Mouse (Mus musculus): ENCODE data around the gene Lta. TPM values are rescaled to one million over a fixed set of nuclear protein-coding genes. Genes with fewer than 3 reads are reported as not detected.

Lta gene
- polyA plus RNA-seq, 1 experiment from 2014 or later, result not detected

DNA sequence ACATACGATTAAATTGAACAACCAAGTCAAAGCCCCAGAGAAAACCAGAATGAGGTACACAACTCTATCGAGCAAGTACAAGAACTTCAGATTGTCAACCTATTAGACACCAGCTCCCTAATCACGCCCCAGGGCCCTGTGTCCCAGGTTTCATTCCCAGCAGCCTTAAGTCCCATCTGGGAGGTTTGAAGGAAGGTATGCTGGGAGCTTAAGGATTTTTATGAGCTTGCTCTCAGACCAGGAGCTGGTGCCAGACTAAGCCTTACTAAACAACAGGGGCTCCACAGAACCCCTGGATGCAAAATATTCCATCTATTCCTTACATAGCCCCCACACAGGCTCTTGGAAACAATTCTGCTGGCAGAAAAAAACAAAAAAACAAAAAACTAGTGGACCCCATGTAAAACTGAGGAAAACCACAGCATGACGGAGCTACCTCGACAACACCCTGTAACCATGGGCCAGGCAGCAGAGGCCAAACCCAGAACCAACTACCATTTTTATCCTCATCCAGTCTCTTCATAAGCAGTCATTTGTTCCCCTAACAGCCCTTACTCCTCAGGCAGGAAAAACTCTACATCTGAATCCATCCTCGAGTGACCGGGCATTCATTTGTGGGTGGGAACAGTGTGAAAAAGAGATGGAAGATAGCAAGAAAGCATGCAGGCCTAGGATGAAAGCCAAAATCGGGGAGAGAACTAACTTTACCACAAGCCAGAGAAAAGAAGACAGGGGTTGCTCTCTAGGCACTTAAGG lies 41.6 kb downstream of the Lta start:
- 13% methylated on average over 8 of the region's 8 CpGs for WGBS (ENCODE audit: insufficient replicate concordance)
- Histone ChIP-seq H3K4me2 (peak overlapping the region; percentile 93), H3K27me3 (ENCODE audit: control insufficient read depth, insufficient read depth, low read length) (no peaks in the 10 kb centered on the region), H3K4me3 (ENCODE audit: low read depth, low read length) (peak overlapping the region; percentile 94), H3K27ac (ENCODE audit: low read depth, low read length) (peak overlapping the region; percentile 89), H3K9me3 (replicated peaks; ENCODE audit: control insufficient read depth, low read length) (no peaks in the 10 kb centered on the region), H3K9ac (ENCODE audit: low read depth, low read length) (peak overlapping the region; percentile 98), H3K4me1 (ENCODE audit: control insufficient read depth, insufficient read depth, low read length) (peaks cover 14% of the 10 kb centered on the region), H3K36me3 (ENCODE audit: control insufficient read depth, insufficient read depth, low read length) (peaks cover 34% of the 10 kb centered on the region)
- no peak for ATAC-seq (replicated peaks; ENCODE audit: insufficient number of reproducible peaks, low FRiP score, low TSS enrichment)

DNA sequence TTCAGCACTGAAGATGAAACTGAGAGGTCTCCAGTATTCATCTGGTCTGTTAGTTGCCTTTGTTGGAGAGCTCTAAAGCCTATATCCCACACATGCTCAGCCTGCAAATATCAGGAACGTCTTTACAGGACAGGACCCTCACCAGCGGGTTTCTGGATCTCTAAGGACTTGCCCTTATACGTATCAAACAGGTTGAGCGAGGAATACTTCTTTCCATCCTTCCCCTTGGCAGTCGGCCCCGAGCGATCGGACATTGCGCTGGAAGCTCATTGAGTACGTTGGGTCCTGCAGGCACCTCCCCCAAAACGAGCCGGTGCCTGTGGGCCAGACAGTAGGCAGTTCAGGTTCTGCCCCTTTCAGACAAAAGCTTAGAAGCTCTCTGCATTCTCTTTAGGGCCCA lies 42.4 kb downstream of the Lta start:
- Histone ChIP-seq H3K4me2 (peak overlapping the region; percentile 93), H3K9ac (ENCODE audit: low read depth, low read length) (peak overlapping the region; percentile 98), H3K4me3 (ENCODE audit: low read depth, low read length) (peak overlapping the region; percentile 94), H3K27me3 (ENCODE audit: control insufficient read depth, insufficient read depth, low read length) (no peaks in the 10 kb centered on the region), H3K36me3 (ENCODE audit: control insufficient read depth, insufficient read depth, low read length) (peaks cover 41% of the 10 kb centered on the region), H3K9me3 (replicated peaks; ENCODE audit: control insufficient read depth, low read length) (no peaks in the 10 kb centered on the region), H3K4me1 (ENCODE audit: control insufficient read depth, insufficient read depth, low read length) (peaks cover 14% of the 10 kb centered on the region), H3K27ac (ENCODE audit: low read depth, low read length) (no peak overlapping the region)
- 63% methylated on average over 12 of the region's 12 CpGs for WGBS (ENCODE audit: insufficient replicate concordance)
- no peak for ATAC-seq (replicated peaks; ENCODE audit: insufficient number of reproducible peaks, low FRiP score, low TSS enrichment)

DNA sequence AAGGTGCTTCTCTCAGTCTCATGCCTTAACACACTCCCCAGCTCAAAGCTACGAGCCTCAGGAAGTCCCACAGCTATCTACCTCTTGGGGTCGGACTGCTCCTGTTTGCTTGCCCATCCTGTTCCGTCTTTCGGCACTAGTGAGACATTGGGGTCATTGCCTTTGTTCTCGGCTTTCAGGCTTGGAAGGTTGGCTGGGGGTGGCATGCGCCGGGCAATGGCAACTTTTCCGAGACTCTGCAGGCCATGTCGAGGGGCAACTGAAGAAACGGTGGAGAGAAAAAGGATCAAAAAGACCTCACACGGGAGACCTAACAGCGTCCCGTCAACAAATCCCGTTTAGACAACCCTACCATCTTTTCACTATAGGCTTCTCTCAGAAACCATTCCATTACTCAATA lies 43.0 kb downstream of the Lta start:
- Histone ChIP-seq H3K4me1 (ENCODE audit: control insufficient read depth, insufficient read depth, low read length) (peaks cover 14% of the 10 kb centered on the region), H3K4me3 (ENCODE audit: low read depth, low read length) (peak overlapping the region; percentile 94), H3K36me3 (ENCODE audit: control insufficient read depth, insufficient read depth, low read length) (peaks cover 47% of the 10 kb centered on the region), H3K27ac (ENCODE audit: low read depth, low read length) (no peak overlapping the region), H3K4me2 (peak overlapping the region; percentile 93), H3K27me3 (ENCODE audit: control insufficient read depth, insufficient read depth, low read length) (no peaks in the 10 kb centered on the region), H3K9ac (ENCODE audit: low read depth, low read length) (0 out of 2 replicates have a peak overlapping the region, but pooled peaks have one; percentile 2), H3K9me3 (replicated peaks; ENCODE audit: control insufficient read depth, low read length) (no peaks in the 10 kb centered on the region)
- no peak for ATAC-seq (replicated peaks; ENCODE audit: insufficient number of reproducible peaks, low FRiP score, low TSS enrichment)
- WGBS (ENCODE audit: insufficient replicate concordance), result 74% methylated on average over 14 of the region's 14 CpGs

DNA sequence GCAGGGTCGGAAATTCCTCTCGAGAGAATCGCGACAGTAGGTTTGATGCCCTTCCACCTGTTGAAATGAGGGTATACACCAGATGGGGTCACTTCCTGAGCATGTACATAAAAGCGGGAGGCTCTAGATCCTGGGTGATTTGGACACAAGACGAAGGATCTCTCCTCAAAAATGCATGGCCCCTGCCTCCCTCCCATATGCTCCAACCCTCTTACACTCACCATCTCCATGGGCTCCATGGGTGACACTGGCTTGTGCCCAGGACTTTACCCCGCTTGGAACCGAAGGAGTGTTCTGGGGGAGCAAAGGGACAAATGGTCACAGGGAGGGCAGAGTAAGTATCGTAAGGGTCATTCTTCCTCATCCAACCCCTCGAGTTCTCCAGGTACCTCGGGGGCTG lies 43.7 kb downstream of the Lta start:
- no peak overlapping the region for H3K4me3 ChIP-seq (ENCODE audit: low read depth, low read length)

DNA sequence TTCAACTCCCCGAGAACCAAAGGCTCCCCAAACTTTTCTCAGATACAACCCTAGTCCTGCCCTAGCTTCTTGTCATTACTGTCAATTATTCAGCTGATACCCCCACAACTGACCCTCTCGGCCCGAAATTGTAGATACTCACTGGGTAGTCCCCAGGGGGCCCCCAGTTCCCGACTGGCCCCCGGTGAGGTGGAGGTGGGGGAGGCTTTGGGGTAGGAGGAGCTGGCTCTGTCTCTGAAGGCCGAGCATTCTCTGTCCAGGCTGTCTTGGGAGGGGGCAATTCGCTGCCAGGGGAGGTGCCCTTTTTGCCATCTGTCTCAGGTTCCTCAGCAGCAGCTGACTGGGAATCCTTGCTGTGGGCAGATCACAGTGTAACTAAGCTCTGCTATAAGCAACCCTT lies 45.5 kb downstream of the Lta start:
- no peak for ATAC-seq (replicated peaks; ENCODE audit: insufficient number of reproducible peaks, low FRiP score, low TSS enrichment)
- WGBS (ENCODE audit: insufficient replicate concordance), result 81% methylated on average over 7 of the region's 7 CpGs
- H3K36me3 ChIP-seq (ENCODE audit: control insufficient read depth, insufficient read depth, low read length), result peaks cover 71% of the 10 kb centered on the region
- no peaks in the 10 kb centered on the region for H3K9me3 ChIP-seq (replicated peaks; ENCODE audit: control insufficient read depth, low read length)
- no peak overlapping the region for H3K4me2 ChIP-seq
- no peak overlapping the region for H3K27ac ChIP-seq (ENCODE audit: low read depth, low read length)
- no peak overlapping the region for H3K4me3 ChIP-seq (ENCODE audit: low read depth, low read length)
- H3K27me3 ChIP-seq (ENCODE audit: control insufficient read depth, insufficient read depth, low read length), result no peaks in the 10 kb centered on the region
- no peak overlapping the region for H3K9ac ChIP-seq (ENCODE audit: low read depth, low read length)
- peaks cover 11% of the 10 kb centered on the region for H3K4me1 ChIP-seq (ENCODE audit: control insufficient read depth, insufficient read depth, low read length)

More for the DNA sequence above, 43.7 kb downstream of the Lta start:
- ATAC-seq (replicated peaks; ENCODE audit: insufficient number of reproducible peaks, low FRiP score, low TSS enrichment), result no peak
- Histone ChIP-seq H3K4me2 (peak overlapping the region; percentile 93), H3K9ac (ENCODE audit: low read depth, low read length) (0 out of 2 replicates have a peak overlapping the region, but pooled peaks have one; percentile 2), H3K4me1 (ENCODE audit: control insufficient read depth, insufficient read depth, low read length) (peaks cover 14% of the 10 kb centered on the region), H3K9me3 (replicated peaks; ENCODE audit: control insufficient read depth, low read length) (no peaks in the 10 kb centered on the region), H3K27me3 (ENCODE audit: control insufficient read depth, insufficient read depth, low read length) (no peaks in the 10 kb centered on the region), H3K27ac (ENCODE audit: low read depth, low read length) (no peak overlapping the region), H3K36me3 (ENCODE audit: control insufficient read depth, insufficient read depth, low read length) (peaks cover 54% of the 10 kb centered on the region)
- WGBS (ENCODE audit: insufficient replicate concordance), result 85% methylated on average over 11 of the region's 11 CpGs

DNA sequence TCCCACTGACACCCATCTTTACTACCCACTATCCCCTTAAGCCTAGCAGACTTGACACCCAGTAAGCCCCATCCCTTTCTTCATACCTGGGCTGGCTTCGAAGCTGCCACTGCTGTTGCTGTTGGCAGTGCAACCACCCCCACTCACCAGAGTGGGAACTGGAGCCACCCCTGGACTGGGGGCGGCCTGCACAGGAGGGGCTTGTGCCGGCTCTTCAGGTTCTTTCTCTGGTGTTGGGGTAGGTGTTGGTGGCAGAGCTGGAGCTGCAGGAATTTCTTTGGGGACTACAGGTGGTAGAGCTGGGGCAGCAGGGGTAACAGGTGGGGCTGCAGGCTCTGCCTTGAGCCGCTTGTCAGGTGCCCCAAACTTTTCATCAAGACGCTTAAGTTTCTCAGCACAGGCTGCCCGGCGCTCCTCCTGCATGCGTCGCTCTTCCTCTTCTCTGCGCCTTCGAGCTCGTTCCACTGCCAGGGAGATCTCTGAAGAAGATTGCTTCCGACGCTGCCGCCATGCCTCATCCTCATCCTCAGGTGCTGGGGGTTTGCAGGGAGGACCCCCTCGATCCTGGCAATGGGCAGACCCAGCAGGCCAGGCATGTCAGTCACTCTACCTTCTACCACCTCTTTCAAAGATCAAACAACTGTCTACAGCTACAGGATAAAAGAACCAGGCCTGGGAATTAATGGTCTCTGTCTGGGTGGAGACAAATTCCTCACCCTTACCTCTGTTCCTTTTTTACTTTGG lies 46.1 kb downstream of the Lta start:
- no peak overlapping the region for H3K4me2 ChIP-seq
- H3K9me3 ChIP-seq (replicated peaks; ENCODE audit: control insufficient read depth, low read length), result no peaks in the 10 kb centered on the region
- peaks cover 11% of the 10 kb centered on the region for H3K4me1 ChIP-seq (ENCODE audit: control insufficient read depth, insufficient read depth, low read length)
- H3K9ac ChIP-seq (ENCODE audit: low read depth, low read length), result no peak overlapping the region
- 90% methylated on average over 15 of the region's 16 CpGs for WGBS (ENCODE audit: insufficient replicate concordance)
- H3K36me3 ChIP-seq (ENCODE audit: control insufficient read depth, insufficient read depth, low read length), result peaks cover 78% of the 10 kb centered on the region
- no peak overlapping the region for H3K27ac ChIP-seq (ENCODE audit: low read depth, low read length)
- ATAC-seq (replicated peaks; ENCODE audit: insufficient number of reproducible peaks, low FRiP score, low TSS enrichment), result no peak
- H3K4me3 ChIP-seq (ENCODE audit: low read depth, low read length), result no peak overlapping the region
- no peaks in the 10 kb centered on the region for H3K27me3 ChIP-seq (ENCODE audit: control insufficient read depth, insufficient read depth, low read length)

DNA sequence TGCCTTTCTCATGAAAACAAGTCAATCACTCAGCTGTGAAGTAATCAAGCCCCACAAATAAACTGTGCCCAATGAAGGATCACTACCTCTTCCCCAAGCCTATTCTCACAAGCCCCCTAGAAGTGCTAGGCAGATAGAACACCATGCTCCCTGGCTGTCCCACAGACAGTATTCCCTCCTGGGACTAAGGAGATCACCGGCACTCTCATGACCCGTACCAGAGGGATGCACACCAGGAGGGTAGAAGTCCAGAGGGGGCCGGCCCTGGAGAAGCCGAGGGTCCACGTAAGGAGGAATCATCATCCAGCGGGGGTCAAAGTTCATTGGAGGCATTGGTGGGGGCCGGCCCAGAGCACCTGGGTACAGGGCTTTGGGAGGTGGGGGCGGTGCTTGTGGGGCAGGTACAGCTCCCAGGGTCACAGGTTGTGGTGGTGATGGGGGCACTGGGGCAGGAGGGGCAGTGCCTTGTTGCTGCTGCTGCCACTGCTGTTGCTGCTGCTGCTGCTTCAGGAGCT lies 47.4 kb downstream of the Lta start:
- H3K9me3 ChIP-seq (replicated peaks; ENCODE audit: control insufficient read depth, low read length), result no peaks in the 10 kb centered on the region
- no peak overlapping the region for H3K27ac ChIP-seq (ENCODE audit: low read depth, low read length)
- 92% methylated on average over 8 of the region's 8 CpGs for WGBS (ENCODE audit: insufficient replicate concordance)
- no peak overlapping the region for H3K4me2 ChIP-seq
- no peak overlapping the region for H3K9ac ChIP-seq (ENCODE audit: low read depth, low read length)
- no peaks in the 10 kb centered on the region for H3K27me3 ChIP-seq (ENCODE audit: control insufficient read depth, insufficient read depth, low read length)
- H3K4me3 ChIP-seq (ENCODE audit: low read depth, low read length), result no peak overlapping the region
- peaks cover 7% of the 10 kb centered on the region for H3K4me1 ChIP-seq (ENCODE audit: control insufficient read depth, insufficient read depth, low read length)
- H3K36me3 ChIP-seq (ENCODE audit: control insufficient read depth, insufficient read depth, low read length), result peaks cover 91% of the 10 kb centered on the region
- no peak for ATAC-seq (replicated peaks; ENCODE audit: insufficient number of reproducible peaks, low FRiP score, low TSS enrichment)

DNA sequence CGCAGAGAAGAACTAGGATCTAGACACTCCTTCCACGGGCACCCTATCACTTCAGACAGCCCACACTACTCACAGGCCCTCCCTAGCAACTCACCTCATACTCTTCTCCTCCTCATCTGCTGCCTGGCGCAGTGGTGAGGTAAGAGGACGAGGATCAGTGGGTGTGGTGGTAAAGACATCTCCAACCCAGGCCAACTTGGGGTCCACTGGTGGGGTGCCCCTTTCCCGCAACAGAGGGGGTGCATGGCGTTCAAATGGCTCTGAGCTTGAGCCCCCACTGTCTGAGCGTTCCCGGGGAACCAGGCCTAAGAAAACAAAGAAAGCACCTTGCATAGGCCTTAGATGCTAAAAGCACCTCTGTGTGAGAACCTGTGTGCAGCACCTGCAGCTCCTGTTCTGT lies 47.9 kb downstream of the Lta start:
- 90% methylated on average over 8 of the region's 8 CpGs for WGBS (ENCODE audit: insufficient replicate concordance)
- Histone ChIP-seq H3K9ac (ENCODE audit: low read depth, low read length) (no peak overlapping the region), H3K36me3 (ENCODE audit: control insufficient read depth, insufficient read depth, low read length) (peaks cover 95% of the 10 kb centered on the region), H3K9me3 (replicated peaks; ENCODE audit: control insufficient read depth, low read length) (no peaks in the 10 kb centered on the region), H3K27ac (ENCODE audit: low read depth, low read length) (no peak overlapping the region), H3K4me2 (no peak overlapping the region), H3K27me3 (ENCODE audit: control insufficient read depth, insufficient read depth, low read length) (no peaks in the 10 kb centered on the region), H3K4me1 (ENCODE audit: control insufficient read depth, insufficient read depth, low read length) (0 out of 2 replicates have a peak, but pooled peaks cover 5% of the 10 kb centered on the region), H3K4me3 (ENCODE audit: low read depth, low read length) (no peak overlapping the region)
- ATAC-seq (replicated peaks; ENCODE audit: insufficient number of reproducible peaks, low FRiP score, low TSS enrichment), result no peak

Data from heart, embryonic 11.5 days (tissue).